Mouse (Mus musculus) embryonic fibroblast, embryonic 13.5 days (primary cell): Measurements from ENCODE around the gene Hes5.

ENCODE experiments used
- CTCF ChIP-seq: IDR thresholded peaks from 2 replicates; pipeline ENCODE4 v1.5.1; 2011; ENCODE audit warnings: mild to moderate bottlenecking, control low read depth, low read length, moderate library complexity, borderline replicate concordance; ENCODE audit not compliant: insufficient read depth
- POLR2A ChIP-seq: IDR thresholded peaks from 2 replicates; pipeline ENCODE4 v1.6.1; 2011; ENCODE audit warnings: low read depth, mild to moderate bottlenecking, control low read depth, low read length, moderate library complexity

GRCm38 (mm10) chr4:154941831-154942230 lies 18.9 kb upstream of the Hes5 start:
- TF ChIP-seq POLR2A, result no peak
- TF ChIP-seq CTCF, result no peak
